Mouse (Mus musculus): ENCODE results near the gene Arhgap17.

- TF ChIP-seq MYC (IDR thresholded peaks at IDR 0.05; ENCODE audit: low read depth, low read length): no peak
- no peak for TF ChIP-seq CTCF (IDR thresholded peaks at IDR 0.05 in 2 of 3, conservative IDR thresholded peaks at IDR 0.05 in 1 of 3; ENCODE audit: control insufficient read depth in 1 of 3, insufficient read depth in 1 of 3, low read depth in 2 of 3, low read length in 3 of 3, poor library complexity in 1 of 3, severe bottlenecking in 1 of 3)
- no peak for TF ChIP-seq TAL1 (IDR thresholded peaks at IDR 0.05; ENCODE audit: low read length)
- TF ChIP-seq POLR2A (IDR thresholded peaks at IDR 0.05; ENCODE audit: control insufficient read depth in 1 of 2, insufficient read depth in 1 of 2, low read depth in 1 of 2, low read length in 2 of 2, poor library complexity in 1 of 2): no peak
Measured at GRCm38 (mm10) chr7:123399286-123399685, 29.6 kb upstream of the Arhgap17 start.
